Mouse (Mus musculus) hindlimb bud, embryonic 11.5 days (tissue): ENCODE results near the gene Klf4.

Experiments
- DNase-seq: peaks from one replicate; pipeline ENCODE4 v3.0.0-alpha.2; 2012; ENCODE audit warnings: low read depth, low spot score; ENCODE audit errors: extremely low spot score

The Klf4 gene

GRCm38 (mm10) chr4:55532407-55533195 lies at the start of gene Klf4:
Klf4 (minus strand) TSS chr4:55532466.
- peak; percentile 57 for DNase-seq

- DNase-seq: no peak
Measured at GRCm38 (mm10) chr4:55571432-55571831, 39.2 kb upstream of the Klf4 start.

- no peak for DNase-seq
Measured at GRCm38 (mm10) chr4:55567986-55568385, 35.7 kb upstream of the Klf4 start.

GRCm38 (mm10) chr4:55567575-55567974 lies 35.3 kb upstream of the Klf4 start:
- no peak for DNase-seq

- no peak for DNase-seq
Measured at GRCm38 (mm10) chr4:55564317-55564716, 32.1 kb upstream of the Klf4 start.

GRCm38 (mm10) chr4:55563050-55563449 lies 30.8 kb upstream of the Klf4 start:
- peak; percentile 24 for DNase-seq

GRCm38 (mm10) chr4:55562062-55562461 lies 29.8 kb upstream of the Klf4 start:
- no peak for DNase-seq

- no peak for DNase-seq
Measured at GRCm38 (mm10) chr4:55546869-55547268, 14.6 kb upstream of the Klf4 start.

GRCm38 (mm10) chr4:55542753-55543152 lies 10.5 kb upstream of the Klf4 start:
- no peak for DNase-seq

- DNase-seq: no peak
Measured at GRCm38 (mm10) chr4:55541654-55542053, 9.4 kb upstream of the Klf4 start.

- no peak for DNase-seq
Measured at GRCm38 (mm10) chr4:55541221-55541620, 9.0 kb upstream of the Klf4 start.

- no peak for DNase-seq
Measured at GRCm38 (mm10) chr4:55535012-55535411, 2.7 kb upstream of the Klf4 start.

GRCm38 (mm10) chr4:55534510-55534909 lies 2.2 kb upstream of the Klf4 start:
- no peak for DNase-seq

GRCm38 (mm10) chr4:55533803-55534254 lies 1.6 kb upstream of the Klf4 start:
- DNase-seq: no peak

GRCm38 (mm10) chr4:55533196-55533802 lies 1.0 kb upstream of the Klf4 start:
- no peak for DNase-seq

GRCm38 (mm10) chr4:55531856-55532406 lies 335 bp downstream of the Klf4 start:
- DNase-seq: no peak

GRCm38 (mm10) chr4:55531096-55531855 lies 990 bp downstream of the Klf4 start:
- no peak for DNase-seq

GRCm38 (mm10) chr4:55530731-55531095 lies 1.6 kb downstream of the Klf4 start:
- DNase-seq: no peak

- DNase-seq: peak; percentile 53
Measured at GRCm38 (mm10) chr4:55530236-55530635, 2.0 kb downstream of the Klf4 start.

GRCm38 (mm10) chr4:55528404-55528803 lies 3.9 kb downstream of the Klf4 start:
- DNase-seq: no peak

GRCm38 (mm10) chr4:55527931-55528330 lies 4.3 kb downstream of the Klf4 start:
- no peak for DNase-seq
